Mouse (Mus musculus) heart, embryonic 14.5 days (tissue): ENCODE data around the gene Vps37c. TPM values are rescaled to one million over a fixed set of nuclear protein-coding genes. Genes with fewer than 3 reads are reported as not detected.

Experiments
- ATAC-seq: fragments of 200-750 bp; cut with Nextera tagmentation; 2 replicates; pipeline ENCODE4 v1.8.0; 2017; ENCODE audit warnings: low read depth, moderate TSS enrichment; ENCODE audit not compliant: insufficient number of reproducible peaks, insufficient read depth, low FRiP score
- H3K27ac ChIP-seq, 2 experiments: fragments of 200-500 bp in 1 of 2; fragments of 300-500 bp in 1 of 2; sonication (generic) in 1 of 2; replicated peaks in 1 of 2; 2 replicates each; pipeline ENCODE4 v1.5.1; 2012 to 2014; ENCODE audit warnings: low read depth in 2 of 2, low read length in 2 of 2, control low read depth in 1 of 2, mild to moderate bottlenecking in 1 of 2, mixed read lengths in 1 of 2; ENCODE audit not compliant: control insufficient read depth in 1 of 2, insufficient read depth in 1 of 2
- H3K27me3 ChIP-seq: fragments of 300-500 bp; sonication (generic); 2 replicates; pipeline ENCODE4 v1.6.1; 2014; ENCODE audit warnings: mild to moderate bottlenecking, low read length, control low read depth; ENCODE audit not compliant: control insufficient read depth, insufficient read depth
- H3K36me3 ChIP-seq: fragments of 300-500 bp; sonication (generic); 2 replicates; pipeline ENCODE4 v1.6.1; 2014; ENCODE audit warnings: mild to moderate bottlenecking, control low read depth, low read length, mixed read lengths; ENCODE audit not compliant: control insufficient read depth, insufficient read depth
- H3K4me1 ChIP-seq, 2 experiments: fragments of 200-500 bp in 1 of 2; fragments of 300-500 bp in 1 of 2; sonication (generic) in 1 of 2; 2 replicates each; pipeline ENCODE4 v1.6.1; 2012 to 2014; ENCODE audit warnings: low read length in 2 of 2, control low read depth in 1 of 2, mixed read lengths in 1 of 2; ENCODE audit not compliant: control insufficient read depth in 2 of 2, insufficient read depth in 2 of 2
- H3K4me2 ChIP-seq: fragments of 300-500 bp; sonication (generic); 2 replicates; pipeline ENCODE4 v1.6.1; 2014; ENCODE audit warnings: mild to moderate bottlenecking, low read length
- H3K4me3 ChIP-seq, 2 experiments: fragments of 200-500 bp in 1 of 2; fragments of 300-500 bp in 1 of 2; sonication (generic) in 1 of 2; 2 replicates each; pipeline ENCODE4 v1.5.1; 2012 to 2014; ENCODE audit warnings: low read length in 2 of 2, mild to moderate bottlenecking in 2 of 2, control low read depth in 1 of 2, low read depth in 1 of 2, moderate library complexity in 1 of 2; ENCODE audit not compliant: control insufficient read depth in 1 of 2, insufficient read depth in 1 of 2
- H3K9ac ChIP-seq: fragments of 300-500 bp; sonication (generic); 2 replicates; pipeline ENCODE4 v1.6.1; 2014; ENCODE audit warnings: mild to moderate bottlenecking, low read length
- H3K9me3 ChIP-seq: fragments of 300-500 bp; sonication (generic); 2 replicates; pipeline ENCODE4 v1.6.1; 2016; ENCODE audit warnings: low read length, control low read depth; ENCODE audit not compliant: control insufficient read depth
- WGBS: fragments of 180-500 bp; shearing (Covaris S2); extraction: QIAGEN DNeasy Blood & Tissue Kit; methylation state at CpG from one replicate; pipeline ENCODE4 v1.1.7; 2014; 5-methylcytosine and 5-hydroxymethylcytosine counted together
- polyA plus RNA-seq: library from polyadenylated mRNA; unstranded; fragments of >200 nt; fragmentation: Nextera tagmentation; extraction: Ambion mirVana; gene quantifications from 2 replicates; pipeline ENCODE4 v1.2.1, GENCODE M21; 2014

Vps37c gene
- polyA plus RNA-seq, 1 experiment from 2014 or later, result 30.0 TPM

GRCm38 (mm10) chr19:10714168-10714567, 25.6 kb downstream of the Vps37c start:
- Histone ChIP-seq H3K36me3 (peaks cover 43% of the 10 kb centered on the region), H3K4me1 (peaks cover 15 to 25% of the 10 kb centered on the region in 2 experiments), H3K27me3 (no peaks in the 10 kb centered on the region), H3K4me3 (no peak overlapping the region), H3K9me3 (no peaks in the 10 kb centered on the region), H3K27ac (no peak overlapping the region), H3K9ac (no peak overlapping the region), H3K4me2 (no peak overlapping the region)
- 81% methylated on average over 6 of the region's 6 CpGs for WGBS
- no peak for ATAC-seq

- H3K9me3 ChIP-seq, result no peaks in the 10 kb centered on the region
- no peak overlapping the region for H3K4me3 ChIP-seq
- H3K36me3 ChIP-seq, result peaks cover 43% of the 10 kb centered on the region
- WGBS, result 57% methylated on average over 4 of the region's 4 CpGs
- H3K4me1 ChIP-seq, result peaks cover 14 to 24% of the 10 kb centered on the region in 2 experiments
- ATAC-seq, result no peak
- H3K9ac ChIP-seq, result no peak overlapping the region
- no peak overlapping the region for H3K4me2 ChIP-seq
- no peaks in the 10 kb centered on the region for H3K27me3 ChIP-seq
- no peak overlapping the region for H3K27ac ChIP-seq
These were observed 26.3 kb downstream of the Vps37c start for GRCm38 (mm10) chr19:10714682-10715475.

- H3K9ac ChIP-seq, result no peak overlapping the region
- no peak for ATAC-seq
- no peak overlapping the region for H3K27ac ChIP-seq
- no peaks in the 10 kb centered on the region for H3K9me3 ChIP-seq
- WGBS, result 83% methylated on average over 6 of the region's 6 CpGs
- H3K4me3 ChIP-seq, result no peak overlapping the region
- H3K4me1 ChIP-seq, result peaks cover 14 to 24% of the 10 kb centered on the region in 2 experiments
- H3K27me3 ChIP-seq, result no peaks in the 10 kb centered on the region
- no peak overlapping the region for H3K4me2 ChIP-seq
- H3K36me3 ChIP-seq, result peaks cover 41% of the 10 kb centered on the region
These were observed 26.9 kb downstream of the Vps37c start for GRCm38 (mm10) chr19:10715476-10715875.

- no peak overlapping the region for H3K4me3 ChIP-seq
- no peak overlapping the region for H3K9ac ChIP-seq
- H3K4me1 ChIP-seq, result peaks cover 19 to 24% of the 10 kb centered on the region in 2 experiments
- H3K36me3 ChIP-seq, result peaks cover 13% of the 10 kb centered on the region
- no peaks in the 10 kb centered on the region for H3K27me3 ChIP-seq
- WGBS, result 37% methylated on average over 7 of the region's 7 CpGs
- H3K9me3 ChIP-seq, result no peaks in the 10 kb centered on the region
- no peak overlapping the region for H3K4me2 ChIP-seq
- H3K27ac ChIP-seq, result peak overlapping the region; percentile 3 to 53; a peak in 1 of 4 replicates
- ATAC-seq, result peak; percentile 37; the same call in 1 of the 2 replicates
These were observed 29.8 kb downstream of the Vps37c start for GRCm38 (mm10) chr19:10718251-10718775.

GRCm38 (mm10) chr19:10719751-10720150, 31.2 kb downstream of the Vps37c start:
- Histone ChIP-seq H3K27me3 (no peaks in the 10 kb centered on the region), H3K4me2 (0 out of 2 replicates have a peak overlapping the region, but pooled peaks have one; percentile 23), H3K36me3 (no peaks in the 10 kb centered on the region), H3K9ac (peak overlapping the region; percentile 25), H3K9me3 (no peaks in the 10 kb centered on the region), H3K27ac (0 out of 4 replicates have a peak overlapping the region, but pooled peaks of 1 of the 2 experiments have one; percentile 47), H3K4me3 (no peak overlapping the region), H3K4me1 (peaks cover 19 to 24% of the 10 kb centered on the region in 2 experiments)
- ATAC-seq, result no peak
- 37% methylated on average over 2 of the region's 2 CpGs for WGBS

GRCm38 (mm10) chr19:10720524-10720923, 32.0 kb downstream of the Vps37c start:
- H3K27me3 ChIP-seq, result no peaks in the 10 kb centered on the region
- H3K9ac ChIP-seq, result 0 out of 2 replicates have a peak overlapping the region, but pooled peaks have one; percentile 30
- H3K36me3 ChIP-seq, result no peaks in the 10 kb centered on the region
- no peak for ATAC-seq
- H3K4me1 ChIP-seq, result peaks cover 19 to 24% of the 10 kb centered on the region in 2 experiments
- H3K9me3 ChIP-seq, result no peaks in the 10 kb centered on the region
- 32% methylated on average over 3 of the region's 3 CpGs for WGBS
- 0 out of 2 replicates have a peak overlapping the region, but pooled peaks have one; percentile 6 for H3K4me2 ChIP-seq
- 0 out of 4 replicates have a peak overlapping the region, but pooled peaks have one; percentile 11 to 33 for H3K27ac ChIP-seq
- no peak overlapping the region for H3K4me3 ChIP-seq

GRCm38 (mm10) chr19:10721064-10721463, 32.5 kb downstream of the Vps37c start:
- H3K9me3 ChIP-seq, result no peaks in the 10 kb centered on the region
- H3K27ac ChIP-seq, result no peak overlapping the region
- 50% methylated on average over 5 of the region's 5 CpGs for WGBS
- no peaks in the 10 kb centered on the region for H3K27me3 ChIP-seq
- H3K4me1 ChIP-seq, result peaks cover 19 to 24% of the 10 kb centered on the region in 2 experiments
- H3K4me3 ChIP-seq, result no peak overlapping the region
- no peak overlapping the region for H3K9ac ChIP-seq
- no peak overlapping the region for H3K4me2 ChIP-seq
- H3K36me3 ChIP-seq, result no peaks in the 10 kb centered on the region
- no peak for ATAC-seq
